Mouse (Mus musculus) liver, postnatal 0 days (tissue): Measurements from ENCODE around the gene Zfp784.

Experiments
- CTCF ChIP-seq: sonication (generic); IDR thresholded peaks from 2 replicates; pipeline ENCODE4 v1.5.1; 2016; ENCODE audit warnings: antibody characterized with exemption, low read depth
- EP300 ChIP-seq: IDR thresholded peaks from 2 replicates; pipeline ENCODE4 v1.6.1; 2016; ENCODE audit warnings: antibody characterized with exemption, low read depth, mild to moderate bottlenecking

- TF ChIP-seq EP300 (no peak), CTCF (no peak)
These were observed 26.6 kb upstream of the Zfp784 start for GRCm38 (mm10) chr7:5064886-5065285.
